Mouse (Mus musculus) forebrain, embryonic 12.5 days (tissue): Measurements from ENCODE around the gene Pbx1. TPM values are rescaled to one million over a fixed set of nuclear protein-coding genes. Genes with fewer than 3 reads are reported as not detected.
A peak's percentile ranks its signal among the peaks of the same experiment; 100 is the strongest.

Experiments
- ATAC-seq: fragments of 200-750 bp; cut with Nextera tagmentation; 2 replicates; pipeline ENCODE4 v1.8.0; 2017; ENCODE audit warnings: moderate TSS enrichment; ENCODE audit not compliant: low FRiP score
- H3K27ac ChIP-seq: fragments of 300-500 bp; sonication (generic); 2 replicates; pipeline ENCODE4 v1.5.1; 2016; ENCODE audit warnings: mild to moderate bottlenecking
- H3K27me3 ChIP-seq: fragments of 300-500 bp; sonication (generic); 2 replicates; pipeline ENCODE4 v1.6.1; 2016; ENCODE audit warnings: mild to moderate bottlenecking
- H3K36me3 ChIP-seq: fragments of 300-500 bp; sonication (generic); replicated peaks from 2 replicates; pipeline ENCODE4 v1.6.1; 2016; ENCODE audit warnings: mild to moderate bottlenecking
- H3K4me1 ChIP-seq: fragments of 300-500 bp; sonication (generic); 2 replicates; pipeline ENCODE4 v1.6.1; 2016
- H3K4me2 ChIP-seq: fragments of 300-500 bp; sonication (generic); 2 replicates; pipeline ENCODE4 v1.6.1; 2016; ENCODE audit warnings: mild to moderate bottlenecking, moderate library complexity
- H3K4me3 ChIP-seq: fragments of 300-500 bp; sonication (generic); replicated peaks from 2 replicates; pipeline ENCODE4 v1.5.1; 2016; ENCODE audit warnings: mild to moderate bottlenecking
- H3K9ac ChIP-seq: fragments of 300-500 bp; sonication (generic); 2 replicates; pipeline ENCODE4 v1.6.1; 2016; ENCODE audit warnings: mild to moderate bottlenecking
- H3K9me3 ChIP-seq: fragments of 300-500 bp; sonication (generic); 2 replicates; pipeline ENCODE4 v1.6.1; 2016
- WGBS: fragments of 180-500 bp; shearing (Covaris S2); methylation state at CpG from one replicate; pipeline ENCODE4 v1.1.7; 2016; 5-methylcytosine and 5-hydroxymethylcytosine counted together
- polyA plus RNA-seq: library from polyadenylated mRNA; unstranded; fragments of >200 nt; fragmentation: Nextera tagmentation; extraction: Ambion mirVana; gene quantifications from 2 replicates; pipeline ENCODE4 v1.2.1, GENCODE M21; 2016

Pbx1 gene
- polyA plus RNA-seq, 1 experiment from 2014 or later: 69.4 TPM

DNA sequence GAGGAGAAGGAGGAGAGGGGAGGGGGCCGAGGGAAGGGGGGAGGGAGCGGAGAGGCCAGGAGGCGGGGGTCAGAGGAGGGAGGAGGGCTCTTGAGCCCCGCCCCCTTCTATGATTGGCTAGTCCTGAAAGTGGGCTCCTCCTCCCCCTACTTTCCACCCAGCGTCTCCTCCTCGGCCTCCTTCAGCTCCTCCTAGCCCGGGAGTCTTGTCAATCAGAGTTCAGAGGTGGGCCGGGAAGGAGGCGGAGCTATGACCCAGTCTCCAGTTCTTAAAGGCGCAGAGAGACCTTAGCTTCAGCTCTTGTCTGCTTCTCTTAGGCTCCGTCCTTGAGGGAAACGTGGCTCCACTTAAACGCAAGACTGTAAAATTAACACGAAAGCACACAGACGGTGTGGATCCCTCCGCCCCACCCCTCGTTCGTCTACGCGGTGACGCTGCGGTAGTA, 233 bp upstream of the Pbx1 start:
- no peaks in the 10 kb centered on the region for H3K36me3 ChIP-seq
- H3K9me3 ChIP-seq: no peaks in the 10 kb centered on the region
- no peaks in the 10 kb centered on the region for H3K27me3 ChIP-seq
- peaks cover 13% of the 10 kb centered on the region; the same call in 1 of the 2 replicates for H3K4me1 ChIP-seq
- ATAC-seq: peak; percentile 98
- H3K9ac ChIP-seq: peak overlapping the region; percentile 97; the same call in 1 of the 2 replicates
- H3K4me3 ChIP-seq: peak overlapping the region; percentile 84
- H3K4me2 ChIP-seq: peak overlapping the region; percentile 55
- H3K27ac ChIP-seq: peak overlapping the region; percentile 100
- under 1% methylated on average over 19 of the region's 22 CpGs for WGBS

DNA sequence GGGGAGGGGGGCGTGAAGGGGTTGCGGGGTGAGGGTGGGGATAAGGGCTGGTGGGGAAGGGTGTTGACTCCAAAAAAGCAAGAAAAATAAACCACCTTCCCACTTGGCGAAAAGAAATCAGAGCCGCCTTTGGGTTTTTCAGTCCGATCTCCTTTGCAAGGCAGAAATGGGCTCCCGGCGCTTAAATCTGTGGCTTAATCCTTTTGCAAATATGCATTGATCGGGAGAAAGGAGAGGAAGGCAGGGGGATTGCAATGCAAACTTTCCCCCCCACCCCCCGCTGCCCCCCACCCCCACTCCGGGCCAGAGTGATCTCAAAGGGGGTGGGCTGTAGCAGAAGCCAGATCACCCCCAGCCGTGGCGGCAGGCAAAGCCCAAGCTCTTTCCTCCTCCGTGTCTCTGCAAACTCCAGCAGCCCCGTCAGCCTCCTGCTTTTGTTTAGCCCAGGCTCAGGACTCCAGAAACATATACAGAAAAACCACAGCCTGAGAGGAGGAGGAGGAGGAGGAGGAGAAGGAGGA, 299 bp downstream of the Pbx1 start:
- Histone ChIP-seq H3K4me3 (peak overlapping the region; percentile 84), H3K36me3 (no peaks in the 10 kb centered on the region), H3K4me1 (peaks cover 18% of the 10 kb centered on the region), H3K27me3 (no peaks in the 10 kb centered on the region), H3K4me2 (peak overlapping the region; percentile 66), H3K27ac (peak overlapping the region; percentile 100), H3K9me3 (no peaks in the 10 kb centered on the region), H3K9ac (peak overlapping the region; percentile 97)
- ATAC-seq: peak; percentile 93
- WGBS: 1% methylated on average over 14 of the region's 14 CpGs

DNA sequence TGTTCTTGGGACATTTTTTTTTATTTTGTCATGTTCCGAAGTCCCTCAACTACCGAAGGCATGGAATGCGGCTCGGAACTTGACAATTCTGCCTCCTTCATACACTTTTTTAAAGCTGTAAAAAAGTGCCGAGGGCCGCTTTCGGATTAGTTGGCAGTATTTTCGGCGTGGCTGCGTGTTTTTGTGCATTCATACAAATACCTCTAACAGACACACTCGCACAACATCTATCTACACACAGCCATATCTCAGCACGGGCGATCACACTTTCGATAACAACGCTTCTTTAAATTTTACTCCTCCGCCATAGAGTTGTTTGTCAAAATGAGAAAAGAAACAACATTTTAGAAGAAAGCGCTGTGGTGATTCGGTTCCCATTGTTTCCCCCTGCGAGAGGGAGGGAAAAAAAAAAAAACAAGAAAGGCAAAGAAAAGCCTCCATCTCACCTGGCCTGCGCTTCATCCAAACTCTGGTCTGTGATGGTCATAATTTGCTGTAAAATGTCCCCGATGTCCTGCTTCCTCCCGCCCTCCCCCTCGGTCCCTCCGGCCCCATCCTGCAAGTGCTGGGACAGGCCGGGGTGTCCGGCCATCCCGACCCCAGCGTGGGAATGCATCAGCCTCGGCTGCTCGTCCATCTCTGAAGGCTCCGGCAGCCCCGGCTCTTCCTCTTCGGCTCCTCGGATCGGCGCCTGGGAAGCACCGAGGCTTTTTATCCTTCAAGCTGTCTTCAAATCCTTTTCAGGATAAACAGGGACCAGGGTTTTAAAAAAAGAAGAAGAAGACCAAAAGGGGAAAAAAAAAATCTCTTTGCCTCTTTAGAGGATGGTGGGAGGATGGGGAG, 981 bp downstream of the Pbx1 start:
- Histone ChIP-seq H3K4me1 (peaks cover 25% of the 10 kb centered on the region), H3K4me2 (peak overlapping the region; percentile 66)
- WGBS: under 1% methylated on average over 37 of the region's 37 CpGs

DNA sequence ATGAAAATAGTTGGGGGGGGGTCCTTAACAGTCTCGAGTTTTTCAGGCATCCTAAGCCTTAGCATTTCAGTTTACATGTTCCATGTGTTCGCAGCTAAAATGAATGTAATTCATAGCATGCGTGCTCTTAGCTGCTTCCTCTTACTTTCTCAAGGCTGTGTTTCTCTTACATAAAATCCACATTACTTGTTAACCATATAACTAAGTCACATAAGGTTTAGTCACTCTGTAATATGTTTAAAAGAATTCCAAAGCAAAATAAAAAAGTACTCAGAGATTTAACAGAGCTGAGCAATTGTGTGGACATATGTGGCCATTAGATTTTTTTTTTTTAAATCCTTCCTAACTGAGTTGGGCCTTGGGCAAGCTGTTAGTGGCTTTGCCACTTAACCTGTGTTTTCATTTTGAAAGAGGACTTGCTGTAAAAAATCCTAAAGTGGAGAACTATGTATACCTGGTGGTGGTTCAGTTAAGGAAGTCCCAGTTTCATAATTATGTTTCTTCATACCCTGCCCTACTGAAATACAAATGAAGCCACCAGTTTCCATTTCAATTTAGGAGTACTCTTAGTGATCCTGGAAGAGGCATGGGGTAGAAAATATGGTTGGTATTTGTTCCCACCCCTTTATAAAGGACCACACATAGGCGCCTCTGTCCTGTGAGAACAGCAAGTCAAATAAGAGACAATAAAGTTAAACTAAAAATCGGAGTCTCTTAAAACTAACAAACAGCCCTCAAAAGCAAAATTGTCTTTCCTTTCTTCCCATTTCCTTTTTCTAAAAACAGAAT, 2.0 kb downstream of the Pbx1 start:
- WGBS: 2% methylated on average over 5 of the region's 5 CpGs
- Histone ChIP-seq H3K4me3 (peak overlapping the region; percentile 84), H3K4me2 (peak overlapping the region; percentile 66), H3K36me3 (no peaks in the 10 kb centered on the region), H3K27me3 (no peaks in the 10 kb centered on the region), H3K9me3 (no peaks in the 10 kb centered on the region), H3K9ac (peak overlapping the region; percentile 97), H3K27ac (peak overlapping the region; percentile 76), H3K4me1 (peaks cover 35% of the 10 kb centered on the region)
- ATAC-seq: no peak

More for the DNA sequence above, 981 bp downstream of the Pbx1 start:
- H3K4me3 ChIP-seq: peak overlapping the region; percentile 84
- no peak for ATAC-seq
- H3K27me3 ChIP-seq: no peaks in the 10 kb centered on the region
- no peaks in the 10 kb centered on the region for H3K36me3 ChIP-seq
- peak overlapping the region; percentile 97 for H3K9ac ChIP-seq
- no peaks in the 10 kb centered on the region for H3K9me3 ChIP-seq
- H3K27ac ChIP-seq: peak overlapping the region; percentile 100

DNA sequence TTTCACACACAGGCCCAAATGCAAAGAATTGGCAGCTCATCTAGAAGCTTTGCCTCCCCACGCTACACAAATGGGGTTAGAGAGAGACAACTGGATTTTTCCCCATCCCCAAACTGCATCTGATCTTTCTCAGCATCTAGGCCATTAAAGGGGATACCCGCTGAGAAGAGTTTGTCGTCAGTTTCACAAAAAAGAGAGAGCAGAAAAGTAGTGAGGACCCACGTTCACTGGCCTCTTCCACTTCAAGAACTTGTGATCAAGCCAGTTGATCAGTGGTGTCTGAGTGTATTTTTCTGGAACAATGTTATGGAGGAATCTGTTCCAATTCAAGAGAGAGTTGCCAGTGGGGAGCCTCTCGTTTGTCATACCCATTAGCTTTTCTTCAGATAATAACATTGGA, 2.7 kb downstream of the Pbx1 start:
- H3K4me2 ChIP-seq: peak overlapping the region; percentile 66
- H3K9ac ChIP-seq: peak overlapping the region; percentile 97
- H3K27me3 ChIP-seq: no peaks in the 10 kb centered on the region
- no peaks in the 10 kb centered on the region for H3K9me3 ChIP-seq
- no peak for ATAC-seq
- peak overlapping the region; percentile 76 for H3K27ac ChIP-seq
- H3K36me3 ChIP-seq: no peaks in the 10 kb centered on the region
- H3K4me3 ChIP-seq: peak overlapping the region; percentile 84
- WGBS: under 1% methylated on average over 5 of the region's 5 CpGs
- peaks cover 41% of the 10 kb centered on the region for H3K4me1 ChIP-seq

DNA sequence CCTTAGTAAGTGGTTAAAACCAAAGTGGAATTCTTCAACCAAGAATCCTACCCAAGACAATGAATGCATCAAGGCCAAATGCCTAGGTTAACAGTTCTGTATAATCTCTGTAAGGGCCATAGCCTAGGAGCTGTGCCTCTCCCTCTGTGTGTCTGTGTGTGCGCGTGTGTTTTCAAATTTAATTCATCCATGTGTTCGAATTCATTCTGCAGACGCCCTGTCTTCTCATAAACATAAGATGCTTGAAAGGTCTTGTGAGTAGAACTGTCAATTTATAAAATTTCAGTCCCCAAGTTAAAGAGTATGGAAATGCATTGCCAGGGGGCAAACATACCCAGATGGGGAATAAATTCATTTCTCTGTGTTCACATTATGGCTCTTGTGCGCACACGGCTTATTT, 3.8 kb downstream of the Pbx1 start:
- no peaks in the 10 kb centered on the region for H3K36me3 ChIP-seq
- no peak for ATAC-seq
- H3K27ac ChIP-seq: peak overlapping the region; percentile 78
- WGBS: 8% methylated on average over 6 of the region's 6 CpGs
- H3K9ac ChIP-seq: peak overlapping the region; percentile 62
- no peaks in the 10 kb centered on the region for H3K27me3 ChIP-seq
- peaks cover 53% of the 10 kb centered on the region for H3K4me1 ChIP-seq
- H3K4me2 ChIP-seq: peak overlapping the region; percentile 66
- H3K4me3 ChIP-seq: peak overlapping the region; percentile 84
- H3K9me3 ChIP-seq: no peaks in the 10 kb centered on the region

DNA sequence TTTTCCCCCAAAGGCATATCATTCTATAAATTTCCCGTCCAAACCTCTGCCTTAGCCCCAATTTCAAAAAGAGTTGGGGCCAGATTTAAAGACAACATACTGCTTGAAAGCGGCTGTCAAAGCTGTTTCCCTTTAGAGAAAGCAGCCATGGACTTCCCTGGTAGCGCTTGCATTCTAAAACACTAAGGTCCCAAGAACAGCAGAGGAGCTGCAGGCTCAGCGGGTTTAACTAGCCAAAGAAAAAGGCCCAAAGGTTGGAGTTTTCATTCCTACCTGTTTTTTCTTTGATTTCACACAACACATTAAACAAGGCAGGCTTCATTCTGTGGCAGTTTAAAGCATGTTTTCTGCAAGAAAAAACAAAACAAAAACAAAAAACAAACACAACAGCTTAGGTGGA, 4.5 kb downstream of the Pbx1 start:
- no peaks in the 10 kb centered on the region for H3K9me3 ChIP-seq
- H3K4me1 ChIP-seq: peaks cover 56% of the 10 kb centered on the region
- no peaks in the 10 kb centered on the region for H3K27me3 ChIP-seq
- peak overlapping the region; percentile 78 for H3K27ac ChIP-seq
- ATAC-seq: no peak
- WGBS: 2% methylated on average over 4 of the region's 4 CpGs
- peak overlapping the region; percentile 66 for H3K4me2 ChIP-seq
- H3K4me3 ChIP-seq: peak overlapping the region; percentile 84
- peaks cover under 1% of the 10 kb centered on the region; the same call in 1 of the 2 replicates for H3K36me3 ChIP-seq
- peak overlapping the region; percentile 62 for H3K9ac ChIP-seq

DNA sequence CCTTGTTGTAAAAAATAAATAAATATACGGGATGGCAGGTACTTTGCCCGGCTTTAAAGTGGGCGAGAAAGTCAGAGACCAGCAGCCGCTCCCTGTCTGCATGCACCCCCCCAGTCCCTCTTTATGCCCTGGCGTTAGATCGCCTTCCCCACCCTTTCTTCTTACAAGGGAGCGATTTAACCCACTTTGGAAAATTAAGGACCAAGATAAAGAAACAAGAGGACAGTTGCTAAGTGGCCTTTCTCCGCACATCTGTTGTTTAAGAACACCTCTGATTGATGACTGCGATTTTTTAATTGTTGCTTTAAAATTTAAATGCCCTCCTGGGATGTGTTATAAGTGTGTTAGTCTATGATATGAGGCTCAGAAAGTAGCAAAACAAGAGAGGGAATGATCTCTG, 5.2 kb downstream of the Pbx1 start:
- peaks cover 56% of the 10 kb centered on the region for H3K4me1 ChIP-seq
- ATAC-seq: no peak
- peak overlapping the region; percentile 66 for H3K4me2 ChIP-seq
- H3K4me3 ChIP-seq: peak overlapping the region; percentile 84
- H3K9me3 ChIP-seq: no peaks in the 10 kb centered on the region
- WGBS: 18% methylated on average over 9 of the region's 9 CpGs
- no peaks in the 10 kb centered on the region for H3K27me3 ChIP-seq
- peak overlapping the region; percentile 78 for H3K27ac ChIP-seq
- peak overlapping the region; percentile 62 for H3K9ac ChIP-seq
- H3K36me3 ChIP-seq: peaks cover 7% of the 10 kb centered on the region

DNA sequence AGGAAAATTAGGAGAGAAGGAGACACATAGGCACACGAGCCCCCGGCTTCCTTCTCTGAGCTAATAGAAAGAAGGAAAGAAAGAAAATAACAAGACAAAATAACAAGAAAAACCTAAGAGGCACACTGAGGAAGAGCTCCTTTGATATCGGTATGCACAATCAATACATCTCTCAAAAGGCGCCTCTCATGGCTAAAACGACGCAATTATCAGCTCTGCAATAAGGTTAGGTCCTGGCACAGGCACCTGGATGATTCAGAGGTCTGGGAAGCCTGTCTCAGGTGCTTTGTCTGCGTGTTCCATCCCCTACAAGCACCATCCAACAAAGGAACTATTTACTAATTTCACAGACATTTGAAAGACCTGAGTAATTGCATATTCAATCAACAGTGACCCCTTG, 5.8 kb downstream of the Pbx1 start:
- whole genome bisulfite sequencing: 21% methylated on average over 7 of the region's 7 CpGs
- peaks cover 13% of the 10 kb centered on the region for H3K36me3 ChIP-seq
- H3K27me3 ChIP-seq: no peaks in the 10 kb centered on the region
- peak overlapping the region; percentile 84 for H3K4me3 ChIP-seq
- peak overlapping the region; percentile 62 for H3K9ac ChIP-seq
- peaks cover 59% of the 10 kb centered on the region for H3K4me1 ChIP-seq
- ATAC-seq: no peak
- peak overlapping the region; percentile 78 for H3K27ac ChIP-seq
- H3K4me2 ChIP-seq: peak overlapping the region; percentile 66
- no peaks in the 10 kb centered on the region for H3K9me3 ChIP-seq

DNA sequence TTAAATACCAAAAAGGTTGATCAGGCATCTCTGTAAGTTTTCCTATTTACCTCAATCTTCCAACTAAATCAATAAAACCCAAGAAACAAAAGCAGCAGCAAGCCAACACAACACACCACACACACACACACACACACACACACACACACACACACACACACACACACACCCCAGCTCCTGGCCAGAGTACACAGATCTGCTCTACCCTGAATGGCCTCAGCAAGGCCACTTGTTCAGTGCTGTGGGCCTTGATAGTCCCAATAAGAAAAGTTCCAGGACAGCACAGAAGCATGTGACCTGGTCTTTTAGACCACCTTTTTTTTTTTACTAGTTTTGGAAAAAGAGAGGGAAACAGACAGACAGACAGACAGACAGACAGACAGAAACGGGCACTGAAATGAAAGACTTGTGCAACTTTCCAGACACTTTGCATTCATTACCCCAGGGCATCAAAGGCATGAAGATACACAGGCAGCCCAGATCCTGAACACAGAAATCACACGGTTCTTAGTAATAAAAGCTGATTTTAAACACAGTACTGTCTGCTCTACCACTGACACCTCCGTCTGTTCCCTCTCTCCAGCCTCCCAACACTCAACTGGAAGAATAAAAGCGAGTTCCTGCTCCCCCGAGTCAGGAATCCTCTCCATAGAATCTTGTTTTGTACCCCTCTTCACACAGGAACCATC, 6.9 kb downstream of the Pbx1 start:
- 18% methylated on average over 5 of the region's 5 CpGs for WGBS
- peak overlapping the region; percentile 46; the same call in 1 of the 2 replicates for H3K27ac ChIP-seq
- no peak for ATAC-seq
- H3K4me2 ChIP-seq: peak overlapping the region; percentile 66
- peak overlapping the region; percentile 84 for H3K4me3 ChIP-seq
- H3K36me3 ChIP-seq: peaks cover 19% of the 10 kb centered on the region
- no peaks in the 10 kb centered on the region for H3K9me3 ChIP-seq
- peak overlapping the region; percentile 53 for H3K9ac ChIP-seq
- H3K27me3 ChIP-seq: no peaks in the 10 kb centered on the region
- peaks cover 61% of the 10 kb centered on the region for H3K4me1 ChIP-seq

DNA sequence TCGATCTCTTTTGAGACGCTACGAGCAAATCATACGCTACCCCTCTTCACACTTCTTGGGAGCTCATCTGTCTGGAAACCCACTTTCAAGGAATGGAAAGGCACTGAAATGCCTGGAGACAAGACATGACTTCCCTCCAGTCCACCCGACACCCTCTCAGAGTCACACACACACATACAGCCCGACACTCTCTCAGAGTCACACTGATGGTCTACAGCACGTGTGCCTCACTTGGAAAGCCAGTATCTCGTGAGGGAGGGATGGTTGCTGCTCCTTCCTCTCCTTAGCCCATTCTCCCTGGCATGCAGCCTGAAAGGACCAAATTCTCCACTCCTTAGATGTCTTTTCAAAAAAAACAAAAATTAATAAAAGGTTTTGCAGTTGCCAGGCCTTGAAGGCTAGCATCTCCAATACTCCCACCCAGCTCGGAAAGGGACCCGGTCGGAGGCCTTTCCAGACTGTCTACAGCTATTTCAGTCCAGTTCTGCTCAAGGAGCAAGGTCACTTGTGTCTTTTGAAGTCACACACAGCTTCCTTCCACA, 8.6 kb downstream of the Pbx1 start:
- WGBS: 74% methylated on average over 11 of the region's 11 CpGs
- Histone ChIP-seq H3K27ac (0 out of 2 replicates have a peak overlapping the region, but pooled peaks have one; percentile 42), H3K9me3 (no peaks in the 10 kb centered on the region), H3K4me1 (peaks cover 68% of the 10 kb centered on the region), H3K4me3 (0 out of 2 replicates have a peak overlapping the region, but pooled peaks have one; percentile 18), H3K36me3 (peaks cover 31% of the 10 kb centered on the region), H3K27me3 (no peaks in the 10 kb centered on the region), H3K4me2 (peak overlapping the region; percentile 27), H3K9ac (peak overlapping the region; percentile 36; the same call in 1 of the 2 replicates)
- ATAC-seq: no peak
